15 mouse cellular contexts compared by ENCODE assay signal in genomic region chr15:10723507-10723906, GRCm38 (mm10). TPM values are rescaled to one million over a fixed set of nuclear protein-coding genes. Genes with fewer than 3 reads are reported as not detected.
DNase-seq lines count a peak whose midpoint lies in the region; ATAC-seq lines count a peak whose summit lies in the region.
"Had no signal": no experiment of that assay in that cellular context is flagged by ENCODE, and none has a peak within 500 bp of the region (broad histone marks: within the 10 kb centered on the region; RNA-seq: fewer than 3 reads in every experiment).

No protein-coding gene starts in this region.

- WGBS in embryonic facial prominence, embryonic 11.5 days: 35% methylated on average over 1 of the region's 1 CpGs
- 41% methylated on average over 1 of the region's 1 CpGs for WGBS in embryonic facial prominence, embryonic 10.5 days

- no peak overlapping the region for H3K9ac ChIP-seq in embryonic facial prominence, embryonic 11.5 days (replicated peaks; ENCODE audit: low read length)
- H3K9ac ChIP-seq: embryonic facial prominence, embryonic 15.5 days; forebrain, postnatal 0 days; hindbrain, embryonic 14.5 days had no signal

- intact Hi-C loops in heart, postnatal 14 days (cut with DNase I): no loop called here

- no peaks in the 10 kb centered on the region for H3K9me3 ChIP-seq in embryonic facial prominence, embryonic 11.5 days (replicated peaks; ENCODE audit: control insufficient read depth, low read length)
- H3K9me3 ChIP-seq in embryonic facial prominence, embryonic 10.5 days: no peaks in the 10 kb centered on the region
- H3K9me3 ChIP-seq in megakaryocyte, embryonic 14.5 days: peaks cover 6% of the 10 kb centered on the region; the same call in 1 of the 2 replicates
- H3K9me3 ChIP-seq: embryonic facial prominence, embryonic 15.5 days had no signal

- no peak overlapping the region for H3K27ac ChIP-seq in embryonic facial prominence, embryonic 11.5 days (replicated peaks; ENCODE audit: low read depth, low read length)
- H3K27ac ChIP-seq in embryonic facial prominence, embryonic 10.5 days (replicated peaks): no peak overlapping the region
- H3K27ac ChIP-seq: embryonic facial prominence, embryonic 15.5 days; hindbrain, embryonic 14.5 days had no signal

- ATAC-seq in embryonic facial prominence, embryonic 11.5 days (replicated peaks; ENCODE audit: insufficient number of reproducible peaks, low FRiP score, low TSS enrichment, low read depth): peak; percentile 29; the same call in 1 of the 2 replicates
- ATAC-seq: forebrain, postnatal 0 days had no signal

- H3K4me2 ChIP-seq in embryonic facial prominence, embryonic 11.5 days (ENCODE audit: low read depth, low read length): no peak overlapping the region
- H3K4me2 ChIP-seq: embryonic facial prominence, embryonic 15.5 days; hindbrain, embryonic 14.5 days had no signal

- DNase-seq in embryonic facial prominence, embryonic 11.5 days (ENCODE audit: low spot score): no peak
- no peak for DNase-seq in embryonic facial prominence, embryonic 10.5 days (ENCODE audit: low spot score)
- DNase-seq in lung, postnatal 36 days: peak; percentile 50
- DNase-seq in lung, postnatal 4 days: no peak
- peak; percentile 27 for DNase-seq in Muller cell, postnatal 12 days (ENCODE audit: inconsistent ontology term)
- DNase-seq in layer of hippocampus, postnatal 14 days (ENCODE audit: low spot score in 2 of 2): no peak
- DNase-seq in heart, postnatal 14 days: no peak
- DNase-seq: adrenal gland, postnatal 14 days; cerebellum, adult 8-10 months; forebrain, postnatal 0 days; kidney, postnatal 36 days; thymus, postnatal 25 days had no signal

- H3K4me3 ChIP-seq in embryonic facial prominence, embryonic 11.5 days (ENCODE audit: low read depth, low read length): no peak overlapping the region
- H3K4me3 ChIP-seq in embryonic facial prominence, embryonic 10.5 days: no peak overlapping the region
- peak overlapping the region; percentile 23 for H3K4me3 ChIP-seq in megakaryocyte, embryonic 14.5 days (replicated peaks)
- H3K4me3 ChIP-seq: embryonic facial prominence, embryonic 15.5 days had no signal

- H3K36me3 ChIP-seq in embryonic facial prominence, embryonic 11.5 days (replicated peaks; ENCODE audit: control insufficient read depth, insufficient read depth, low read depth, low read length): no peaks in the 10 kb centered on the region
- H3K36me3 ChIP-seq in embryonic facial prominence, embryonic 10.5 days (replicated peaks): no peaks in the 10 kb centered on the region
- H3K36me3 ChIP-seq in megakaryocyte, embryonic 14.5 days (replicated peaks; ENCODE audit: low read length): peaks cover 4% of the 10 kb centered on the region
- H3K36me3 ChIP-seq: embryonic facial prominence, embryonic 15.5 days had no signal

- H3K27me3 ChIP-seq in embryonic facial prominence, embryonic 11.5 days (ENCODE audit: control insufficient read depth, insufficient read depth, low read length): no peaks in the 10 kb centered on the region
- no peaks in the 10 kb centered on the region for H3K27me3 ChIP-seq in embryonic facial prominence, embryonic 10.5 days (replicated peaks; ENCODE audit: low read depth, poor library complexity, severe bottlenecking)
- H3K27me3 ChIP-seq in megakaryocyte, embryonic 14.5 days (replicated peaks): no peaks in the 10 kb centered on the region
- H3K27me3 ChIP-seq: embryonic facial prominence, embryonic 15.5 days had no signal

- H3K4me1 ChIP-seq in embryonic facial prominence, embryonic 11.5 days (ENCODE audit: control insufficient read depth, insufficient read depth, low read length): peaks cover 2% of the 10 kb centered on the region; the same call in 1 of the 2 replicates
- peaks cover 23% of the 10 kb centered on the region for H3K4me1 ChIP-seq in embryonic facial prominence, embryonic 10.5 days
- peaks cover 29% of the 10 kb centered on the region for H3K4me1 ChIP-seq in megakaryocyte, embryonic 14.5 days

RNA-seq across cellular contexts. Expression of gene Rai14, which starts 9.1 kb away (rescaled TPM):
- 76.4 and 92.0 TPM in 2 replicates for polyA plus RNA-seq in embryonic facial prominence, embryonic 11.5 days (2014; fragmentation: Nextera tagmentation; extraction: Ambion mirVana)
- polyA plus RNA-seq in embryonic facial prominence, embryonic 10.5 days (2016; fragmentation: Nextera tagmentation; extraction: Ambion mirVana): 73.2 and 75.8 TPM in 2 replicates
- polyA plus RNA-seq in megakaryocyte, embryonic 14.5 days (2012; ENCODE audit: insufficient read depth, low replicate concordance): 2.1 TPM in 1 of 2 replicates, not detected in the other
- 1 to 10 TPM; 6.5 to 8.1 TPM for total RNA-seq in layer of hippocampus, postnatal 14 days (2021)
- 1 to 10 TPM; 5.3 to 6.3 TPM for total RNA-seq in heart, postnatal 14 days (2021)

Comparison
In these comparisons a context has a peak if more than half of its experiments do, and no peak if none do; other contexts are left out.
1. DNase-seq: peak in lung, postnatal 36 days (single experiment) and Muller cell, postnatal 12 days (single experiment); none in embryonic facial prominence, embryonic 11.5 days (single experiment), embryonic facial prominence, embryonic 10.5 days (single experiment), lung, postnatal 4 days (0 of 2), layer of hippocampus, postnatal 14 days (0 of 2) and heart, postnatal 14 days (0 of 2).
2. RNA of gene Rai14, which starts 9.1 kb away (polyA plus RNA-seq): 76.4 to 92.0 TPM in embryonic facial prominence, embryonic 11.5 days and 73.2 to 75.8 TPM in embryonic facial prominence, embryonic 10.5 days; 2.1 TPM in megakaryocyte, embryonic 14.5 days; every median in the first group is over 10 times any median in the second.